Mouse (Mus musculus): Measurements from ENCODE around the gene Tril.

DNA sequence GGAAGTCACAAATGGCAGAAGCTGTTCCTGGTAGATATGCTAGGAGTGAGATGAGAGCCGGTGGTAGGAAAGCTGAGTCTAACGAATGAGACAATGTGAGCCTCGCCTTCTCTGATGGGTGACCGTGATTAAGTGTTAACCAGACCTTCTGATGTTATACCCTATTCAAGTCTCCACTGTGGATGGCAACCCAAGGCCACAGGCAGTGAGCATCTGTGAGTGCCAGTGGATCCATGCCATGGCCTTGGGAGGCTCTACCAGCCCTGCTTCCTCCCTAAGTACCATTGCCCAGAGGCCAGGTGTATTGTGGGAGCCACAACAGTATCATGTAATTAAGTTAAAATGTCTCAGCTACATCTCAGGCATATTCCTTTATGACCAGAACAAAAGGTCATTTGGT lies 17.1 kb downstream of the Tril start:
- TF ChIP-seq MAX (IDR thresholded peaks at IDR 0.05; ENCODE audit: low read depth) = no peak
- TF ChIP-seq POLR2A (IDR thresholded peaks at IDR 0.05; ENCODE audit: insufficient read length, low read depth) = no peak
- no peak for TF ChIP-seq MYOD1 (IDR thresholded peaks at IDR 0.05; ENCODE audit: control insufficient read depth in 1 of 3, insufficient read length in 2 of 3, low read depth in 2 of 3)
- no peak for TF ChIP-seq USF1 (IDR thresholded peaks at IDR 0.05; ENCODE audit: low read depth)
- no peak for TF ChIP-seq MYOG (IDR thresholded peaks at IDR 0.05; ENCODE audit: control insufficient read depth in 1 of 3, insufficient read depth in 1 of 3, insufficient read length in 2 of 3, low read depth in 2 of 3)
- TF ChIP-seq POLR2AphosphoS2 (IDR thresholded peaks at IDR 0.05; ENCODE audit: insufficient read length, low read depth) = no peak
- TF ChIP-seq CEBPB (IDR thresholded peaks at IDR 0.05; ENCODE audit: insufficient read depth, poor library complexity, severe bottlenecking) = no peak
- no peak for TF ChIP-seq SRF (IDR thresholded peaks at IDR 0.05; ENCODE audit: control insufficient read depth, insufficient read length, low read depth)
